Mouse (Mus musculus) limb, embryonic 10.5 days (tissue): ENCODE measurements at regions not wholly inside any gene's neighbourhood (a gene's known extent, or its start where the extent isn't known, plus 50 kb on each side); places are given as distances from the start of the nearest gene placed in this dataset.
A peak's percentile ranks its signal among the peaks of the same experiment; 100 is the strongest.

ENCODE experiments used
- DNase-seq: peaks from one replicate; pipeline ENCODE4 v3.0.0-alpha.2; 2017; ENCODE audit warnings: low spot score
- H3K27ac ChIP-seq: fragments of 300-500 bp; sonication (generic); 2 replicates; pipeline ENCODE4 v1.5.1; 2016; ENCODE audit warnings: mild to moderate bottlenecking
- H3K27me3 ChIP-seq: fragments of 300-500 bp; sonication (generic); 2 replicates; pipeline ENCODE4 v1.6.1; 2016; ENCODE audit warnings: low read depth, mild to moderate bottlenecking; ENCODE audit not compliant: poor library complexity, severe bottlenecking
- H3K36me3 ChIP-seq: fragments of 300-500 bp; sonication (generic); 2 replicates; pipeline ENCODE4 v1.6.1; 2016; ENCODE audit warnings: mild to moderate bottlenecking, moderate library complexity
- H3K4me1 ChIP-seq: fragments of 300-500 bp; sonication (generic); 2 replicates; pipeline ENCODE4 v1.6.1; 2016
- H3K4me3 ChIP-seq: fragments of 300-500 bp; sonication (generic); 2 replicates; pipeline ENCODE4 v1.5.1; 2016; ENCODE audit warnings: mild to moderate bottlenecking, moderate library complexity
- H3K9me3 ChIP-seq: fragments of 300-500 bp; sonication (generic); replicated peaks from 2 replicates; pipeline ENCODE4 v1.6.1; 2016; ENCODE audit warnings: mild to moderate bottlenecking
- WGBS: fragments of 180-500 bp; shearing (Covaris S2); methylation state at CpG from one replicate; pipeline ENCODE4 v1.1.7; 2016; 5-methylcytosine and 5-hydroxymethylcytosine counted together

- 76% methylated on average over 2 of the region's 2 CpGs for WGBS
- H3K4me1 ChIP-seq, result no peaks in the 10 kb centered on the region
- no peak overlapping the region for H3K4me3 ChIP-seq
- H3K9me3 ChIP-seq, result no peaks in the 10 kb centered on the region
- H3K27ac ChIP-seq, result no peak overlapping the region
- no peaks in the 10 kb centered on the region for H3K27me3 ChIP-seq
- DNase-seq, result peak; percentile 4
- H3K36me3 ChIP-seq, result no peaks in the 10 kb centered on the region
Observed at GRCm38 (mm10) chr11:6964524-6964923, 98.8 kb upstream of the Adcy1 start.

- no peak overlapping the region for H3K4me3 ChIP-seq
- H3K36me3 ChIP-seq, result no peaks in the 10 kb centered on the region
- no peaks in the 10 kb centered on the region for H3K9me3 ChIP-seq
- 89% methylated on average over 3 of the region's 3 CpGs for WGBS
- H3K27ac ChIP-seq, result no peak overlapping the region
- peak; percentile 3 for DNase-seq
- no peaks in the 10 kb centered on the region for H3K27me3 ChIP-seq
- H3K4me1 ChIP-seq, result no peaks in the 10 kb centered on the region
Observed at GRCm38 (mm10) chr11:6963600-6963999, 99.7 kb upstream of the Adcy1 start.

GRCm38 (mm10) chr11:6962786-6963575 is 100.3 kb upstream of the Adcy1 start:
- Histone ChIP-seq H3K36me3 (no peaks in the 10 kb centered on the region), H3K27ac (no peak overlapping the region), H3K27me3 (no peaks in the 10 kb centered on the region), H3K4me3 (no peak overlapping the region), H3K9me3 (no peaks in the 10 kb centered on the region), H3K4me1 (no peaks in the 10 kb centered on the region)
- DNase-seq, result peak; percentile 8
- 91% methylated on average over 1 of the region's 1 CpGs for WGBS

GRCm38 (mm10) chr11:6962322-6962721 is 101.0 kb upstream of the Adcy1 start:
- H3K9me3 ChIP-seq, result no peaks in the 10 kb centered on the region
- H3K27ac ChIP-seq, result no peak overlapping the region
- DNase-seq, result peak; percentile 14
- no peaks in the 10 kb centered on the region for H3K36me3 ChIP-seq
- H3K27me3 ChIP-seq, result no peaks in the 10 kb centered on the region
- no peak overlapping the region for H3K4me3 ChIP-seq
- H3K4me1 ChIP-seq, result no peaks in the 10 kb centered on the region

- Histone ChIP-seq H3K27ac (no peak overlapping the region), H3K9me3 (no peaks in the 10 kb centered on the region), H3K4me1 (no peaks in the 10 kb centered on the region), H3K36me3 (no peaks in the 10 kb centered on the region), H3K27me3 (no peaks in the 10 kb centered on the region), H3K4me3 (no peak overlapping the region)
- 97% methylated on average over 1 of the region's 1 CpGs for WGBS
- DNase-seq, result no peak
Observed at GRCm38 (mm10) chr11:6952787-6953186, 110.5 kb upstream of the Adcy1 start.

GRCm38 (mm10) chr11:6951361-6951760 is 111.9 kb upstream of the Adcy1 start:
- no peak for DNase-seq
- no peaks in the 10 kb centered on the region for H3K4me1 ChIP-seq
- no peak overlapping the region for H3K4me3 ChIP-seq
- no peaks in the 10 kb centered on the region for H3K36me3 ChIP-seq
- H3K27me3 ChIP-seq, result no peaks in the 10 kb centered on the region
- no peaks in the 10 kb centered on the region for H3K9me3 ChIP-seq
- H3K27ac ChIP-seq, result no peak overlapping the region

- Histone ChIP-seq H3K4me3 (no peak overlapping the region), H3K27me3 (no peaks in the 10 kb centered on the region), H3K36me3 (no peaks in the 10 kb centered on the region), H3K4me1 (no peaks in the 10 kb centered on the region), H3K9me3 (no peaks in the 10 kb centered on the region), H3K27ac (no peak overlapping the region)
- no peak for DNase-seq
- WGBS, result 91% methylated on average over 2 of the region's 2 CpGs
Observed at GRCm38 (mm10) chr11:6949051-6949450, 111.6 kb upstream of the Gm11983 start.

- H3K9me3 ChIP-seq, result no peaks in the 10 kb centered on the region
- H3K36me3 ChIP-seq, result no peaks in the 10 kb centered on the region
- H3K27ac ChIP-seq, result no peak overlapping the region
- H3K4me3 ChIP-seq, result no peak overlapping the region
- 93% methylated on average over 1 of the region's 1 CpGs for WGBS
- H3K27me3 ChIP-seq, result no peaks in the 10 kb centered on the region
- no peaks in the 10 kb centered on the region for H3K4me1 ChIP-seq
- no peak for DNase-seq
Observed at GRCm38 (mm10) chr11:6934157-6934556, 96.7 kb upstream of the Gm11983 start.

- H3K4me1 ChIP-seq, result peaks cover 16% of the 10 kb centered on the region
- 58% methylated on average over 8 of the region's 8 CpGs for WGBS
- no peak overlapping the region for H3K4me3 ChIP-seq
- no peak for DNase-seq
- H3K27ac ChIP-seq, result no peak overlapping the region
- H3K27me3 ChIP-seq, result peaks cover 7% of the 10 kb centered on the region; the same call in 1 of the 2 replicates
- H3K36me3 ChIP-seq, result no peaks in the 10 kb centered on the region
- H3K9me3 ChIP-seq, result no peaks in the 10 kb centered on the region
Observed at GRCm38 (mm10) chr11:6926036-6926435, 88.6 kb upstream of the Gm11983 start.

- WGBS, result 20% methylated on average over 6 of the region's 6 CpGs
- peaks cover 7% of the 10 kb centered on the region; the same call in 1 of the 2 replicates for H3K27me3 ChIP-seq
- no peak overlapping the region for H3K27ac ChIP-seq
- H3K36me3 ChIP-seq, result no peaks in the 10 kb centered on the region
- H3K4me3 ChIP-seq, result no peak overlapping the region
- no peak for DNase-seq
- peaks cover 16% of the 10 kb centered on the region for H3K4me1 ChIP-seq
- H3K9me3 ChIP-seq, result no peaks in the 10 kb centered on the region
Observed at GRCm38 (mm10) chr11:6924476-6924875, 87.0 kb upstream of the Gm11983 start.

- 7% methylated on average over 6 of the region's 6 CpGs for WGBS
Observed at GRCm38 (mm10) chr11:6923917-6924316, 86.5 kb upstream of the Gm11983 start.

GRCm38 (mm10) chr11:6918546-6918945 is 81.1 kb upstream of the Gm11983 start:
- H3K4me3 ChIP-seq, result no peak overlapping the region
- no peaks in the 10 kb centered on the region; the same call in 1 of the 2 replicates for H3K9me3 ChIP-seq
- WGBS, result 92% methylated on average over 1 of the region's 1 CpGs
- no peak overlapping the region for H3K27ac ChIP-seq
- H3K36me3 ChIP-seq, result no peaks in the 10 kb centered on the region
- DNase-seq, result no peak
- H3K4me1 ChIP-seq, result peaks cover 1% of the 10 kb centered on the region
- no peaks in the 10 kb centered on the region for H3K27me3 ChIP-seq

More at GRCm38 (mm10) chr11:6923917-6924316, 86.5 kb upstream of the Gm11983 start:
- Histone ChIP-seq H3K36me3 (no peaks in the 10 kb centered on the region), H3K9me3 (no peaks in the 10 kb centered on the region), H3K27ac (no peak overlapping the region), H3K4me1 (peaks cover 16% of the 10 kb centered on the region), H3K4me3 (peak overlapping the region; percentile 11), H3K27me3 (peaks cover 7% of the 10 kb centered on the region; the same call in 1 of the 2 replicates)
- peak; percentile 43 for DNase-seq

- no peak for DNase-seq
- Histone ChIP-seq H3K4me3 (no peak overlapping the region), H3K27ac (no peak overlapping the region), H3K27me3 (no peaks in the 10 kb centered on the region), H3K36me3 (no peaks in the 10 kb centered on the region), H3K9me3 (no peaks in the 10 kb centered on the region), H3K4me1 (peaks cover 13% of the 10 kb centered on the region)
- WGBS, result 50% methylated on average over 5 of the region's 5 CpGs
Observed at GRCm38 (mm10) chr11:6905630-6906029, 68.2 kb upstream of the Gm11983 start.

- WGBS, result 96% methylated on average over 3 of the region's 3 CpGs
- Histone ChIP-seq H3K4me3 (no peak overlapping the region), H3K27me3 (no peaks in the 10 kb centered on the region), H3K9me3 (no peaks in the 10 kb centered on the region), H3K36me3 (no peaks in the 10 kb centered on the region), H3K4me1 (peaks cover 24% of the 10 kb centered on the region), H3K27ac (no peak overlapping the region)
- no peak for DNase-seq
Observed at GRCm38 (mm10) chr11:6902991-6903390, 65.5 kb upstream of the Gm11983 start.
